Mouse (Mus musculus): ENCODE data around the gene Adcy9. TPM values are rescaled to one million over a fixed set of nuclear protein-coding genes. Genes with fewer than 3 reads are reported as not detected.

Adcy9 gene
- total and polyA plus RNA-seq, 3 experiments, result 1.1 to 3.1 (median 1.2) TPM

GRCm38 (mm10) chr16:4456391-4456790, 36.1 kb upstream of the Adcy9 start:
- Histone ChIP-seq H3K79me2 (replicated peaks; ENCODE audit: control insufficient read depth, extremely low read depth, insufficient read depth, poor library complexity, severe bottlenecking) (no peaks in the 10 kb centered on the region), H3K4me3 (replicated peaks in 1 of 3; ENCODE audit: low read depth in 2 of 3, low read length in 2 of 3, poor library complexity in 1 of 3) (no peak overlapping the region), H3K9ac (ENCODE audit: insufficient read depth, low read depth) (no peak overlapping the region), H3K4me1 (ENCODE audit: control insufficient read depth in 1 of 2, insufficient read depth in 2 of 2) (peaks cover 2 to 11% of the 10 kb centered on the region in 2 experiments; a peak in 3 of 4 replicates), H3K36me3 (replicated peaks in 1 of 2; ENCODE audit: control insufficient read depth in 1 of 2, insufficient read depth in 1 of 2, low read length in 1 of 2) (no peaks in the 10 kb centered on the region), H3K4me2 (ENCODE audit: insufficient read depth, low read depth, poor library complexity, severe bottlenecking) (no peak overlapping the region), H3K9me3 (replicated peaks; ENCODE audit: low read length) (no peaks in the 10 kb centered on the region), H3K27me3 (replicated peaks) (no peaks in the 10 kb centered on the region), H3K27ac (ENCODE audit: insufficient read depth, low read depth) (no peak overlapping the region)
- TF ChIP-seq CHD1 (IDR thresholded peaks at IDR 0.05; ENCODE audit: low read depth, low read length) (no peak), ZNF384 (IDR thresholded peaks at IDR 0.05; ENCODE audit: low read depth, low read length) (no peak), ELF1 (IDR thresholded peaks at IDR 0.05; ENCODE audit: low read depth, low read length) (no peak), MAZ (IDR thresholded peaks at IDR 0.05; ENCODE audit: low read depth, low read length) (no peak), JUN (IDR thresholded peaks at IDR 0.05; ENCODE audit: insufficient read depth, low read depth, low read length) (no peak), ZMIZ1 (IDR thresholded peaks at IDR 0.05; ENCODE audit: low read depth, low read length) (no peak), MYC (IDR thresholded peaks at IDR 0.05; ENCODE audit: low read depth, low read length) (no peak), RCOR1 (conservative IDR thresholded peaks at IDR 0.05; ENCODE audit: low read depth, low read length) (no peak), SMC3 (IDR thresholded peaks at IDR 0.05; ENCODE audit: low read depth, low read length) (no peak)
- in situ Hi-C loops (cut with MboI; ENCODE audit: low pct_ligation_motif_present, low pct_unique_long_range_greater_than_20kb, low sequenced_read_pairs), result no loop called here
- dilution Hi-C loops (cut with MboI; ENCODE audit: extremely low pct_ligation_motif_present, extremely low pct_unique_long_range_greater_than_20kb, low sequenced_read_pairs), result no loop called here
- DNase-seq (ENCODE audit: extremely low read depth), result no peak

GRCm38 (mm10) chr16:4455693-4456092, 35.4 kb upstream of the Adcy9 start:
- H3K4me3 ChIP-seq (replicated peaks in 1 of 3; ENCODE audit: low read depth in 2 of 3, low read length in 2 of 3, poor library complexity in 1 of 3), result no peak overlapping the region
- no peaks in the 10 kb centered on the region for H3K9me3 ChIP-seq (replicated peaks; ENCODE audit: low read length)
- in situ Hi-C loops (cut with MboI; ENCODE audit: low pct_ligation_motif_present, low pct_unique_long_range_greater_than_20kb, low sequenced_read_pairs) (no loop called here), dilution Hi-C loops (cut with MboI; ENCODE audit: extremely low pct_ligation_motif_present, extremely low pct_unique_long_range_greater_than_20kb, low sequenced_read_pairs) (no loop called here)
- H3K4me2 ChIP-seq (ENCODE audit: insufficient read depth, low read depth, poor library complexity, severe bottlenecking), result no peak overlapping the region
- H3K79me2 ChIP-seq (replicated peaks; ENCODE audit: control insufficient read depth, extremely low read depth, insufficient read depth, poor library complexity, severe bottlenecking), result no peaks in the 10 kb centered on the region
- H3K36me3 ChIP-seq (replicated peaks in 1 of 2; ENCODE audit: control insufficient read depth in 1 of 2, insufficient read depth in 1 of 2, low read length in 1 of 2), result no peaks in the 10 kb centered on the region
- H3K9ac ChIP-seq (ENCODE audit: insufficient read depth, low read depth), result no peak overlapping the region
- peaks cover 2 to 11% of the 10 kb centered on the region in 2 experiments; a peak in 3 of 4 replicates for H3K4me1 ChIP-seq (ENCODE audit: control insufficient read depth in 1 of 2, insufficient read depth in 2 of 2)
- DNase-seq (ENCODE audit: extremely low read depth), result no peak
- H3K27me3 ChIP-seq (replicated peaks), result no peaks in the 10 kb centered on the region
- TF ChIP-seq MXI1 (IDR thresholded peaks at IDR 0.05; ENCODE audit: low read depth, low read length) (no peak), JUN (IDR thresholded peaks at IDR 0.05; ENCODE audit: insufficient read depth, low read depth, low read length) (no peak), MEF2A (IDR thresholded peaks at IDR 0.05; ENCODE audit: borderline replicate concordance, low read depth, low read length) (no peak), MAX (IDR thresholded peaks at IDR 0.05; ENCODE audit: low read length) (no peak), E2F4 (IDR thresholded peaks at IDR 0.05; ENCODE audit: insufficient replicate concordance, low read depth, low read length) (no peak), NRF1 (IDR thresholded peaks at IDR 0.05; ENCODE audit: low read depth, low read length) (no peak), GABPA (IDR thresholded peaks at IDR 0.05; ENCODE audit: insufficient replicate concordance, low read depth, low read length) (no peak), NELFE (IDR thresholded peaks at IDR 0.05; ENCODE audit: low read depth, low read length) (no peak), USF1 (IDR thresholded peaks at IDR 0.05; ENCODE audit: low read depth, low read length) (no peak), CHD2 (IDR thresholded peaks at IDR 0.05; ENCODE audit: low read length) (no peak), ETS1 (conservative IDR thresholded peaks at IDR 0.05; ENCODE audit: low read depth, low read length) (no peak), MYC (IDR thresholded peaks at IDR 0.05; ENCODE audit: low read depth, low read length) (no peak), HCFC1 (IDR thresholded peaks at IDR 0.05; ENCODE audit: low read depth, low read length) (no peak), ZKSCAN1 (IDR thresholded peaks at IDR 0.05; ENCODE audit: borderline replicate concordance, low read depth, low read length) (no peak), RCOR1 (conservative IDR thresholded peaks at IDR 0.05; ENCODE audit: low read depth, low read length) (no peak), CHD1 (IDR thresholded peaks at IDR 0.05; ENCODE audit: low read depth, low read length) (no peak)
- no peak overlapping the region for H3K27ac ChIP-seq (ENCODE audit: insufficient read depth, low read depth)
